Mouse (Mus musculus): ENCODE measurements around the gene Prep. TPM values are rescaled to one million over a fixed set of nuclear protein-coding genes. Genes with fewer than 3 reads are reported as not detected.

Gene Prep
- polyA plus RNA-seq (2016; fragmentation: Nextera tagmentation; extraction: Ambion mirVana), result 33.8 and 34.6 TPM in 2 replicates

DNA sequence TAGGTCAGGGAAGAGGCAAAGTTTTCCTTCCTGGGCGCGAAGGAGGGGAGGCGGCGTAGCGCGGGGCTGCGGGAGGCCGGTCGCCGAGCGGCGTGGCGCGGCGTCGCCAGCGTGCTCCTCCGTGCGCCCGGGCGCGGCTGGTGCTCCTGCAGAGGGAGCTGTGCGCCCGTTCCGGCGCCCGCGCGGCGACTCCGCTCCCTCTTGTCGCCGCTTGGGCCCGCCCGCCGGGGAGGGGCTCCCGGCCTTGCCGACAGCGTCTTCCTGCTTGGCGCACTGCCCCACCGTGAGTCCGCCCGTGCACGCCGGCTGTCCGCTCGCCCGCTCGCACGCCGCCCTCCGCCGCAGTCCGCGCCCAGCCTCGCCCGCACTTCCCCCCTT, at the start of gene Prep:
TSS of gene Prep (plus strand) at position 273 of the 378 bp plus-strand sequence.
- Histone ChIP-seq H3K4me2 (peak within 1 kb of the TSS; percentile 66), H3K4me1 (replicated peaks) (peaks cover 28% of the 10 kb centered on the region), H3K9me3 (no peaks in the 10 kb centered on the region), H3K9ac (replicated peaks) (peak within 1 kb of the TSS; percentile 89), H3K27ac (peak within 1 kb of the TSS; percentile 86), H3K4me3 (replicated peaks) (peak within 1 kb of the TSS; percentile 97), H3K27me3 (no peaks in the 10 kb centered on the region), H3K36me3 (0 out of 2 replicates have a peak, but pooled peaks cover 4% of the 10 kb centered on the region)
- ATAC-seq (ENCODE audit: insufficient number of reproducible peaks, insufficient read depth, low FRiP score, low TSS enrichment, low read depth), result peak; percentile 82
- under 1% methylated on average over 50 of the region's 57 CpGs for WGBS

DNA sequence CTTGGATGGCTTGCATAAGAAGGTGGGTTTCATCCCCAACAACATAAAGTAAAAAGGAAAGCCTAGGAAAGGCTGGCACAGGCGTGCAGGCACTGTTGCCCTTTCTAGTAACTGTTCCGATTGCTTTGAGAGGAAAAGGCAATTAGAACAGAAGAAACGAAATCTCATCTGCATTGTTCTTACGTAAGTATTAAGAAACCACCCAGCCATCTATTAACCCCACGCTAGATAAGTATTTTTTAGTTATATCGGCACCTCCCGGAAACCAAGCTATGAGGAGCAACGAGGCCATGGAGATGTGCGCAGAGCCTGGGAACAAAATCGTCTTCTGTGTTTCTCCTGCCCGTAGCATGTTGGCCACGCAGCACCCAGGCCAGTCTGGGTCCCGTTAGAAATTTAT, 49.7 kb upstream of the Prep start:
- no peaks in the 10 kb centered on the region for H3K4me1 ChIP-seq (replicated peaks)
- H3K36me3 ChIP-seq, result no peaks in the 10 kb centered on the region
- H3K9me3 ChIP-seq, result no peaks in the 10 kb centered on the region; the same call in 1 of the 2 replicates
- no peak overlapping the region for H3K9ac ChIP-seq (replicated peaks)
- no peak overlapping the region for H3K4me2 ChIP-seq
- H3K4me3 ChIP-seq (replicated peaks), result no peak overlapping the region
- ATAC-seq (ENCODE audit: insufficient number of reproducible peaks, insufficient read depth, low FRiP score, low TSS enrichment, low read depth), result no peak
- 91% methylated on average over 13 of the region's 13 CpGs for WGBS
- H3K27ac ChIP-seq, result no peak overlapping the region
- H3K27me3 ChIP-seq, result no peaks in the 10 kb centered on the region

DNA sequence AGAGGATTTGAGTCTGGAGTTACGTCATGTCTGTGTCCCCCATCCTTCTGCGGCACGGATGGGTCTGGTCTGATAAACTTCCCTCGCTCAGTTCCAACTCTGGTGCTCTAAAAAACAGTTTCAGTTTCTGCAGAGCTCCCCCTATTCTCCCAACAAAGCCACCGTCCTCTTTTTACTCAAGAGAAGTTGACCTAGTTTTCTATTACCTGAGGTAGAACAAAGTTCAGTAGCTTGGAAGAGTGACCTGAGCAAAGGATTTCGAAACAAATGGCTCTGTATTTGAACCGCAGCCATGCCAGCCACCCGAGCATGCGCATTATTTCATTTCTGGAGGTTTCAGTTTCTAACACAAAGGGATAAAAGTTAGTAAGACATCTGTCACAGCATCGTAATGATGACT, 49.2 kb upstream of the Prep start:
- no peaks in the 10 kb centered on the region for H3K27me3 ChIP-seq
- no peak for ATAC-seq (ENCODE audit: insufficient number of reproducible peaks, insufficient read depth, low FRiP score, low TSS enrichment, low read depth)
- no peaks in the 10 kb centered on the region; the same call in 1 of the 2 replicates for H3K9me3 ChIP-seq
- H3K9ac ChIP-seq (replicated peaks), result no peak overlapping the region
- H3K4me2 ChIP-seq, result no peak overlapping the region
- 88% methylated on average over 10 of the region's 10 CpGs for WGBS
- no peak overlapping the region for H3K4me3 ChIP-seq (replicated peaks)
- H3K27ac ChIP-seq, result no peak overlapping the region
- H3K36me3 ChIP-seq, result no peaks in the 10 kb centered on the region
- H3K4me1 ChIP-seq (replicated peaks), result no peaks in the 10 kb centered on the region

DNA sequence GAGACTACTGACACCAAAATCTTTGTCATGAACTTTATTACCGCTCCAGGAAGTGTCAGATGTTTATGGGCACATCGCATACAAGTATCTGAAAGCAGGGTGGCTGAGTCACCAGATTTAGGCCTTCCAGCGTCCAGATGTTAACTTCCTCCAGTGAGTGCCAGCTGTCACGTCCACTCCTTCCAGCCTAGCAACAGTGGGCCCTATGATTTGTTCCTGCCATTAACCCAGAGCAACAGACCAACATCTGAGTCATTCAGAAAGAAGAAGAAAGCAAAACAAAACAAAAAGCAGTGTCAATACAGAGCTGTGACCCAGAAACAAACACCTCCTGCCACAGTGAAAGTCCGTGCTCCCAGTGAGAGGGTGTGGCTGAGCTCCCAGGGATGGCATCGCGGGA, 47.6 kb upstream of the Prep start:
- H3K4me2 ChIP-seq, result no peak overlapping the region
- H3K27me3 ChIP-seq, result no peaks in the 10 kb centered on the region
- H3K9ac ChIP-seq (replicated peaks), result no peak overlapping the region
- 41% methylated on average over 7 of the region's 7 CpGs for WGBS
- H3K4me3 ChIP-seq (replicated peaks), result no peak overlapping the region
- no peaks in the 10 kb centered on the region for H3K36me3 ChIP-seq
- no peak for ATAC-seq (ENCODE audit: insufficient number of reproducible peaks, insufficient read depth, low FRiP score, low TSS enrichment, low read depth)
- H3K4me1 ChIP-seq (replicated peaks), result no peaks in the 10 kb centered on the region
- no peaks in the 10 kb centered on the region; the same call in 1 of the 2 replicates for H3K9me3 ChIP-seq
- H3K27ac ChIP-seq, result no peak overlapping the region

DNA sequence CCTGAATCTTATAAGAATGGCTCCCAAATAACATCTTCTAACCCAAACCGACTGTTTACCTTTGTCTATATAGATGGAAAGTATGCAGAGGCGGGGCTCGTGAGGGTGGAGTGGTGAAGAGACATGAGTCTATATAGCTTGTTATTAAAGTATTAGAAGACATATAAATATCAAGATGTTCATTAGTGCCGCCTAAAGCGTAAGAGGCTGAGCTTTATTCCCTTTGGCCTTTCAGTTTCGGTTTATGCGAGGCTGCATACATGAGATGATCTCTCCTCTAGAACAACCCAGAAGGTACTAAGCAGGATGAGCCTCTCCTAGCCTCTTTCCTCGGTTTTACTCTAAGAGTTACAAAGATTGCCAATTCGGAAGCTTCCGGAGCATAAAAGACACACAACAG, 47.2 kb upstream of the Prep start:
- Histone ChIP-seq H3K9ac (replicated peaks) (no peak overlapping the region), H3K27ac (no peak overlapping the region), H3K9me3 (no peaks in the 10 kb centered on the region; the same call in 1 of the 2 replicates), H3K36me3 (no peaks in the 10 kb centered on the region), H3K27me3 (no peaks in the 10 kb centered on the region), H3K4me2 (no peak overlapping the region), H3K4me1 (replicated peaks) (no peaks in the 10 kb centered on the region), H3K4me3 (replicated peaks) (no peak overlapping the region)
- ATAC-seq (ENCODE audit: insufficient number of reproducible peaks, insufficient read depth, low FRiP score, low TSS enrichment, low read depth), result no peak
- WGBS, result 91% methylated on average over 10 of the region's 10 CpGs

- Histone ChIP-seq H3K27me3 (no peaks in the 10 kb centered on the region), H3K9ac (replicated peaks) (no peak overlapping the region), H3K4me3 (replicated peaks) (no peak overlapping the region), H3K36me3 (no peaks in the 10 kb centered on the region), H3K4me2 (no peak overlapping the region), H3K27ac (no peak overlapping the region), H3K9me3 (no peaks in the 10 kb centered on the region; the same call in 1 of the 2 replicates), H3K4me1 (replicated peaks) (no peaks in the 10 kb centered on the region; the same call in 1 of the 2 replicates)
- 89% methylated on average over 10 of the region's 10 CpGs for WGBS
- no peak for ATAC-seq (ENCODE audit: insufficient number of reproducible peaks, insufficient read depth, low FRiP score, low TSS enrichment, low read depth)
Measured at GRCm38 (mm10) chr10:45020291-45020690, 46.7 kb upstream of the Prep start.

DNA sequence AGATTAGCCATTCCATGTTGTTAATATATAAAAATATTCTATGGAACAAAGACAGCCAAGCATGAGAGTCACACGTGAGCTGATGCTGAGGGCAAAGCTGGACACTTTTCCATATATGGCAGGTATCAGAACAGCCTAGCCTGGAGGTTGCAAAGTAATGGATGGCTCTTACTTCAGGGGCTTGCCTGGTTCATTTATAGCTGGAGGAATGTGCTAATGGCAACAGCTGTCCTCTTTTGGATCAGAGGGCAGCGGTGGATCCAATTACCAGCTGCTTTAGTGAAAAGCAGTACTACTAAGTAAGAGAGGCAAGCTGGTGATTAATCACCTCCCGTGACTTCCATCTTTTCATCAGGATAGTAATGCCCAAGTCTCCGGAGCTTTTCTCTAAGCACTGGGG, 41.8 kb upstream of the Prep start:
- H3K4me3 ChIP-seq (replicated peaks), result no peak overlapping the region
- H3K9ac ChIP-seq (replicated peaks), result no peak overlapping the region
- no peaks in the 10 kb centered on the region; the same call in 1 of the 2 replicates for H3K4me1 ChIP-seq (replicated peaks)
- H3K36me3 ChIP-seq, result no peaks in the 10 kb centered on the region
- H3K9me3 ChIP-seq, result no peaks in the 10 kb centered on the region
- no peak overlapping the region for H3K27ac ChIP-seq
- H3K27me3 ChIP-seq, result no peaks in the 10 kb centered on the region; the same call in 1 of the 2 replicates
- ATAC-seq (ENCODE audit: insufficient number of reproducible peaks, insufficient read depth, low FRiP score, low TSS enrichment, low read depth), result no peak
- H3K4me2 ChIP-seq, result no peak overlapping the region
- WGBS, result 4% methylated on average over 4 of the region's 4 CpGs

DNA sequence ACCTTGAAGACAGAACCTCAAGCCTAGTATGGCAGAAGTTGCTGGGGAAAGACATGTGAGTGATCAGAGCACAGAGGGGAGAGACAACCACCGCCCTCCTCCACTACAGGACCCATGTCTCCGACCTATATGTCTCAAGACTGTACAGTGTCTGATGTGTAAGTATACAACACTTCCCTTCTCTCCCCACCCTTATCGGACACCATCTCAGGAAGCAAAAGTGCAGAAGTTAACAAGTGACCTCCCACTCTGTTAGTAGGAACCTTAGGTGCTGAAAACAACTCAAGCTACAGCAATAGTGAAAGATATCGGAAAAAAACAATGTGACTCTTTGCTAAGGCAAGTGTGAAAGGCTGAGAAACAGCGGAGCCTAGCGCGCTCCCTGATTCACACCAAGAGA, 40.1 kb upstream of the Prep start:
- H3K4me2 ChIP-seq, result no peak overlapping the region
- 94% methylated on average over 7 of the region's 7 CpGs for WGBS
- H3K4me3 ChIP-seq (replicated peaks), result no peak overlapping the region
- no peak overlapping the region for H3K27ac ChIP-seq
- no peak for ATAC-seq (ENCODE audit: insufficient number of reproducible peaks, insufficient read depth, low FRiP score, low TSS enrichment, low read depth)
- no peaks in the 10 kb centered on the region for H3K36me3 ChIP-seq
- H3K4me1 ChIP-seq (replicated peaks), result no peaks in the 10 kb centered on the region; the same call in 1 of the 2 replicates
- H3K27me3 ChIP-seq, result no peaks in the 10 kb centered on the region; the same call in 1 of the 2 replicates
- no peaks in the 10 kb centered on the region for H3K9me3 ChIP-seq
- H3K9ac ChIP-seq (replicated peaks), result no peak overlapping the region

- H3K4me1 ChIP-seq (replicated peaks), result peaks cover 14% of the 10 kb centered on the region
- H3K27me3 ChIP-seq, result no peaks in the 10 kb centered on the region
- no peak for ATAC-seq (ENCODE audit: insufficient number of reproducible peaks, insufficient read depth, low FRiP score, low TSS enrichment, low read depth)
- H3K4me2 ChIP-seq, result 0 out of 2 replicates have a peak overlapping the region, but pooled peaks have one; percentile 24
- 28% methylated on average over 12 of the region's 12 CpGs for WGBS
- no peaks in the 10 kb centered on the region for H3K36me3 ChIP-seq
- no peak overlapping the region for H3K9ac ChIP-seq (replicated peaks)
- H3K9me3 ChIP-seq, result no peaks in the 10 kb centered on the region
- no peak overlapping the region for H3K27ac ChIP-seq
- H3K4me3 ChIP-seq (replicated peaks), result no peak overlapping the region
Measured at GRCm38 (mm10) chr10:45045268-45045928, 21.6 kb upstream of the Prep start.

DNA sequence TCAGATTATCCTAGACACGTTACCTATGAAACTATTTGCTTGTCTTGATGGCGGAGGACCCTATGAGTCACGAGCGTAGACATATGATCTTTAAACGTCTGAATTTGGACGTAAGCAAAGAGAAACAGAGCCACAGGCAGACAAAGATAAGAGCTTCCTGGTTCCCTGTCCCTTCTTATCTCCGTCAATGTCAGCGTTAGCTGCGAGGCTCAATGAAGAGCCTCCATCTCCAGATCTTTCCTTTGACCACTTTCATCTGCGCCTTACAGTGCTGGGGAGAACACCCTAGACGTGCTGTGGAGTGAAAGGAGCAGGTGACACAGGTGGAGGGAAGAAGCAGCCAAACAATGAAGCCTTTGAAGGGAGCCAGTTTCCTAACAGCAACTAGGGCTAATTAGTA, 18.8 kb upstream of the Prep start:
- H3K36me3 ChIP-seq, result no peaks in the 10 kb centered on the region
- ATAC-seq (ENCODE audit: insufficient number of reproducible peaks, insufficient read depth, low FRiP score, low TSS enrichment, low read depth), result no peak
- H3K9ac ChIP-seq (replicated peaks), result no peak overlapping the region

GRCm38 (mm10) chr10:45048622-45049021, 18.4 kb upstream of the Prep start:
- H3K4me3 ChIP-seq (replicated peaks), result no peak overlapping the region

More for the DNA sequence above, 18.8 kb upstream of the Prep start:
- H3K4me1 ChIP-seq (replicated peaks), result peaks cover 14% of the 10 kb centered on the region
- H3K4me3 ChIP-seq (replicated peaks), result no peak overlapping the region
- no peak overlapping the region for H3K4me2 ChIP-seq
- no peaks in the 10 kb centered on the region for H3K9me3 ChIP-seq
- no peak overlapping the region for H3K27ac ChIP-seq
- WGBS, result 71% methylated on average over 11 of the region's 11 CpGs
- H3K27me3 ChIP-seq, result no peaks in the 10 kb centered on the region

More at GRCm38 (mm10) chr10:45048622-45049021, 18.4 kb upstream of the Prep start:
- Histone ChIP-seq H3K36me3 (no peaks in the 10 kb centered on the region), H3K9ac (replicated peaks) (no peak overlapping the region), H3K9me3 (no peaks in the 10 kb centered on the region), H3K4me2 (no peak overlapping the region), H3K27ac (no peak overlapping the region), H3K4me1 (replicated peaks) (peaks cover 14% of the 10 kb centered on the region), H3K27me3 (no peaks in the 10 kb centered on the region)
- ATAC-seq (ENCODE audit: insufficient number of reproducible peaks, insufficient read depth, low FRiP score, low TSS enrichment, low read depth), result no peak
- 48% methylated on average over 11 of the region's 11 CpGs for WGBS

All from limb, embryonic 12.5 days (tissue).